Mouse (Mus musculus): Measurements from ENCODE around the gene Rhbdd1. TPM values are rescaled to one million over a fixed set of nuclear protein-coding genes. Genes with fewer than 3 reads are reported as not detected.

Rhbdd1 gene
- polyA plus RNA-seq, 1 experiment from 2014 or later: 5.0 TPM

- WGBS: 94% methylated on average over 3 of the region's 3 CpGs
- H3K9me3 ChIP-seq: no peaks in the 10 kb centered on the region
- no peak for ATAC-seq (replicated peaks)
Measured at GRCm38 (mm10) chr1:82334506-82334905, 18.3 kb downstream of the Rhbdd1 start.

GRCm38 (mm10) chr1:82353089-82353488 lies 36.8 kb downstream of the Rhbdd1 start:
- WGBS: 83% methylated on average over 2 of the region's 2 CpGs
- H3K4me2 ChIP-seq (replicated peaks): no peak overlapping the region
- no peak overlapping the region for H3K9ac ChIP-seq (replicated peaks)
- no peak overlapping the region for H3K4me3 ChIP-seq
- H3K27ac ChIP-seq (replicated peaks): no peak overlapping the region
- peaks cover 2% of the 10 kb centered on the region; the same call in 1 of the 2 replicates for H3K4me1 ChIP-seq
- no peak for ATAC-seq (replicated peaks)
- no peaks in the 10 kb centered on the region for H3K36me3 ChIP-seq
- H3K27me3 ChIP-seq: no peaks in the 10 kb centered on the region
- H3K9me3 ChIP-seq: no peaks in the 10 kb centered on the region

More at GRCm38 (mm10) chr1:82334506-82334905, 18.3 kb downstream of the Rhbdd1 start:
- Histone ChIP-seq H3K4me1 (peaks cover 5% of the 10 kb centered on the region), H3K4me2 (replicated peaks) (no peak overlapping the region), H3K27ac (replicated peaks) (no peak overlapping the region), H3K27me3 (no peaks in the 10 kb centered on the region), H3K4me3 (no peak overlapping the region), H3K36me3 (no peaks in the 10 kb centered on the region), H3K9ac (replicated peaks) (no peak overlapping the region)

GRCm38 (mm10) chr1:82353755-82354154 lies 37.5 kb downstream of the Rhbdd1 start:
- Histone ChIP-seq H3K4me3 (no peak overlapping the region), H3K9me3 (no peaks in the 10 kb centered on the region), H3K4me1 (peaks cover 2% of the 10 kb centered on the region; the same call in 1 of the 2 replicates), H3K9ac (replicated peaks) (no peak overlapping the region), H3K27me3 (no peaks in the 10 kb centered on the region), H3K27ac (replicated peaks) (no peak overlapping the region), H3K36me3 (no peaks in the 10 kb centered on the region), H3K4me2 (replicated peaks) (no peak overlapping the region)
- WGBS: 32% methylated on average over 2 of the region's 2 CpGs
- ATAC-seq (replicated peaks): no peak

GRCm38 (mm10) chr1:82358871-82359647 lies 42.8 kb downstream of the Rhbdd1 start:
- H3K9ac ChIP-seq (replicated peaks): no peak overlapping the region
- 63% methylated on average over 20 of the region's 20 CpGs for WGBS
- ATAC-seq (replicated peaks): peak; percentile 71
- H3K36me3 ChIP-seq: no peaks in the 10 kb centered on the region
- H3K27me3 ChIP-seq: no peaks in the 10 kb centered on the region
- H3K4me1 ChIP-seq: 0 out of 2 replicates have a peak, but pooled peaks cover 5% of the 10 kb centered on the region
- no peaks in the 10 kb centered on the region for H3K9me3 ChIP-seq
- no peak overlapping the region for H3K4me3 ChIP-seq
- no peak overlapping the region; the same call in 1 of the 2 replicates for H3K4me2 ChIP-seq (replicated peaks)
- no peak overlapping the region for H3K27ac ChIP-seq (replicated peaks)

- no peaks in the 10 kb centered on the region for H3K27me3 ChIP-seq
- H3K4me2 ChIP-seq (replicated peaks): no peak overlapping the region
- no peaks in the 10 kb centered on the region for H3K36me3 ChIP-seq
- no peak for ATAC-seq (replicated peaks)
- no peak overlapping the region for H3K4me3 ChIP-seq
- no peak overlapping the region for H3K9ac ChIP-seq (replicated peaks)
- no peak overlapping the region for H3K27ac ChIP-seq (replicated peaks)
- H3K4me1 ChIP-seq: peaks cover 5% of the 10 kb centered on the region; the same call in 1 of the 2 replicates
- WGBS: 94% methylated on average over 1 of the region's 1 CpGs
- no peaks in the 10 kb centered on the region for H3K9me3 ChIP-seq
Measured at GRCm38 (mm10) chr1:82359648-82360026, 43.4 kb downstream of the Rhbdd1 start.

GRCm38 (mm10) chr1:82361240-82361639 lies 45.0 kb downstream of the Rhbdd1 start:
- ATAC-seq (replicated peaks): no peak
- Histone ChIP-seq H3K27me3 (no peaks in the 10 kb centered on the region), H3K9ac (replicated peaks) (no peak overlapping the region), H3K4me1 (peaks cover 7% of the 10 kb centered on the region; the same call in 1 of the 2 replicates), H3K4me3 (no peak overlapping the region), H3K4me2 (replicated peaks) (no peak overlapping the region), H3K36me3 (no peaks in the 10 kb centered on the region), H3K9me3 (no peaks in the 10 kb centered on the region), H3K27ac (replicated peaks) (no peak overlapping the region)
- WGBS: 79% methylated on average over 4 of the region's 4 CpGs

- H3K9ac ChIP-seq (replicated peaks): no peak overlapping the region
- 71% methylated on average over 6 of the region's 6 CpGs for WGBS
- H3K27me3 ChIP-seq: no peaks in the 10 kb centered on the region
- H3K4me3 ChIP-seq: no peak overlapping the region
- no peaks in the 10 kb centered on the region for H3K9me3 ChIP-seq
- no peak overlapping the region for H3K27ac ChIP-seq (replicated peaks)
- no peaks in the 10 kb centered on the region for H3K36me3 ChIP-seq
- no peak for ATAC-seq (replicated peaks)
- no peak overlapping the region for H3K4me2 ChIP-seq (replicated peaks)
- peaks cover 7% of the 10 kb centered on the region; the same call in 1 of the 2 replicates for H3K4me1 ChIP-seq
Measured at GRCm38 (mm10) chr1:82362165-82362564, 45.9 kb downstream of the Rhbdd1 start.

GRCm38 (mm10) chr1:82364047-82364446 lies 47.8 kb downstream of the Rhbdd1 start:
- no peaks in the 10 kb centered on the region for H3K9me3 ChIP-seq
- peaks cover 5% of the 10 kb centered on the region; the same call in 1 of the 2 replicates for H3K4me1 ChIP-seq
- no peak overlapping the region for H3K4me2 ChIP-seq (replicated peaks)
- ATAC-seq (replicated peaks): no peak
- H3K36me3 ChIP-seq: no peaks in the 10 kb centered on the region
- H3K27ac ChIP-seq (replicated peaks): no peak overlapping the region
- no peak overlapping the region for H3K4me3 ChIP-seq
- H3K27me3 ChIP-seq: no peaks in the 10 kb centered on the region
- no peak overlapping the region for H3K9ac ChIP-seq (replicated peaks)
- 68% methylated on average over 7 of the region's 7 CpGs for WGBS

- 54% methylated on average over 6 of the region's 6 CpGs for WGBS
- Histone ChIP-seq H3K4me3 (no peak overlapping the region), H3K9me3 (no peaks in the 10 kb centered on the region), H3K27ac (replicated peaks) (no peak overlapping the region), H3K4me2 (replicated peaks) (no peak overlapping the region), H3K9ac (replicated peaks) (no peak overlapping the region), H3K4me1 (peaks cover 5% of the 10 kb centered on the region; the same call in 1 of the 2 replicates), H3K36me3 (no peaks in the 10 kb centered on the region), H3K27me3 (no peaks in the 10 kb centered on the region)
- ATAC-seq (replicated peaks): no peak
Measured at GRCm38 (mm10) chr1:82364468-82364867, 48.2 kb downstream of the Rhbdd1 start.

GRCm38 (mm10) chr1:82371636-82372428 lies 55.6 kb downstream of the Rhbdd1 start:
- Histone ChIP-seq H3K4me2 (replicated peaks) (no peak overlapping the region), H3K9ac (replicated peaks) (no peak overlapping the region), H3K9me3 (no peaks in the 10 kb centered on the region), H3K27ac (replicated peaks) (no peak overlapping the region), H3K36me3 (no peaks in the 10 kb centered on the region), H3K4me1 (no peaks in the 10 kb centered on the region), H3K27me3 (no peaks in the 10 kb centered on the region), H3K4me3 (no peak overlapping the region)
- no peak for ATAC-seq (replicated peaks)
- WGBS: 77% methylated on average over 5 of the region's 5 CpGs

- Histone ChIP-seq H3K4me1 (no peaks in the 10 kb centered on the region), H3K27me3 (no peaks in the 10 kb centered on the region), H3K9me3 (no peaks in the 10 kb centered on the region), H3K4me2 (replicated peaks) (no peak overlapping the region), H3K27ac (replicated peaks) (no peak overlapping the region), H3K4me3 (no peak overlapping the region), H3K36me3 (no peaks in the 10 kb centered on the region), H3K9ac (replicated peaks) (no peak overlapping the region)
- no peak for ATAC-seq (replicated peaks)
- WGBS: 97% methylated on average over 8 of the region's 8 CpGs
Measured at GRCm38 (mm10) chr1:82373924-82374323, 57.7 kb downstream of the Rhbdd1 start.

GRCm38 (mm10) chr1:82374831-82375358 lies 58.6 kb downstream of the Rhbdd1 start:
- ATAC-seq (replicated peaks): no peak
- no peak overlapping the region for H3K4me3 ChIP-seq
- no peaks in the 10 kb centered on the region for H3K36me3 ChIP-seq
- no peaks in the 10 kb centered on the region for H3K9me3 ChIP-seq
- H3K27me3 ChIP-seq: no peaks in the 10 kb centered on the region
- H3K27ac ChIP-seq (replicated peaks): no peak overlapping the region
- H3K4me1 ChIP-seq: no peaks in the 10 kb centered on the region
- WGBS: 55% methylated on average over 4 of the region's 4 CpGs
- H3K9ac ChIP-seq (replicated peaks): no peak overlapping the region
- no peak overlapping the region for H3K4me2 ChIP-seq (replicated peaks)

Data from forebrain, embryonic 15.5 days (tissue).